Mouse (Mus musculus) spleen, embryonic (tissue): ENCODE measurements at regions not wholly inside any gene's neighbourhood (a gene's known extent, or its start where the extent isn't known, plus 50 kb on each side); places are given as distances from the start of the nearest gene placed in this dataset.

Experiments used
- CTCF ChIA-PET: fragments of 350-600 bp; sonication (Branson Sonifier 250); formaldehyde crosslinking; loops from one replicate; lab custom pipeline; 2022; lab: Charles Lee

- CTCF ChIA-PET: no interaction called here
Measured at GRCm38 (mm10) chr2:83507901-83508300, 136.3 kb upstream of the Zc3h15 start.

- CTCF ChIA-PET: interaction anchor here (0.5 kb wide), 1 partner anchor 390 kb away, joined by 6 read pairs; no protein-coding TSS in a partner anchor
Measured at GRCm38 (mm10) chr2:83549454-83549853, 94.8 kb upstream of the Zc3h15 start.

- CTCF ChIA-PET: no interaction called here
Measured at GRCm38 (mm10) chr2:83552329-83552728, 91.9 kb upstream of the Zc3h15 start.
